Mouse (Mus musculus) C2C12 (cell line): ENCODE data around the gene Slc26a10.

Experiments
- CEBPB ChIP-seq: IDR thresholded peaks from one replicate; pipeline ENCODE4 v1.6.1; 2011; ENCODE audit warnings: low read depth, mild to moderate bottlenecking, control low read depth, moderate library complexity
- CTCF ChIP-seq: IDR thresholded peaks from one replicate; pipeline ENCODE4 v1.5.1; 2011; ENCODE audit not compliant: control insufficient read depth, insufficient read depth, insufficient read length
- MAX ChIP-seq: IDR thresholded peaks from one replicate; pipeline ENCODE4 v1.6.1; 2011; ENCODE audit warnings: mild to moderate bottlenecking, control low read depth
- USF1 ChIP-seq: IDR thresholded peaks from one replicate; pipeline ENCODE4 v1.6.1; 2011; ENCODE audit warnings: low read depth, mild to moderate bottlenecking, control low read depth, moderate library complexity

GRCm38 (mm10) chr10:127160728-127161127, 19.7 kb downstream of the Slc26a10 start:
- TF ChIP-seq CEBPB (no peak), CTCF (no peak), MAX (no peak), USF1 (no peak)
